Mouse (Mus musculus) embryonic stem cell, embryonic (primary cell): ENCODE data around the gene Il5ra.

ENCODE experiments used
- CTCF ChIA-PET, 4 experiments: fragments of 300-600 bp in 2 of 4; fragments of 350-600 bp in 2 of 4; sonication (Branson Sonifier 250); formaldehyde crosslinking; loops; one replicate each; lab custom pipeline; 2022; ENCODE audit warnings: inconsistent platforms in 2 of 4; lab: Charles Lee
- POLR2A ChIA-PET, 4 experiments: fragments of 300-600 bp in 2 of 4; fragments of 350-600 bp in 2 of 4; sonication (Branson Sonifier 250); formaldehyde crosslinking; loops; one replicate each; lab custom pipeline; 2022; ENCODE audit warnings: antibody characterized with exemption in 4 of 4, inconsistent platforms in 1 of 4; lab: Charles Lee

The Il5ra gene

DNA sequence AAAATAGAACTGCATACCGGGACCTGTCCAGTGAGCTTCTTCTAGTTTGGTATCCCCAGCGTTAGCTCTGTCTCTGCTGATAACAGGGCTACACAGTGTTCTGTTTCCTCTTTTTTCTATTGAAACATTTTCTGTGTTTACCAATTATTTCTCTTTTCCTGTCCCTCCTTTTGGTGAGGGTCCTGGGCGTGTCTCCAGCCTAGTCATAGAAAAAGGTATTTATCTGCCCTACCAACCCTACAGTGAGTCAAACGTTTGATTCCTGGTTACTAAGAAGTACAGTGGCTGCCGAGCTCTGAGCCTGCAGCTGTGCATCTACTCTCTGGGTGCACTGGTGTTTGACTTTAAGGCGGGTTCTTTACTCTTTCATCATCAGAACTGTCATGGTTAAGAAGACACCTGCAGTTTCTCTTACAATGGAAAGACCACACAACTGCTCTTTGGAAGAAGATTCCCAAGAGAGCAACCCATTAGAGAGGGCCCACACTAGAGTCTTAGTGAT, at the start of gene Il5ra:
Gene Il5ra, minus strand, starts transcription at position 151 of the 502 bp plus-strand sequence.
- POLR2A ChIA-PET = interaction anchor here in 1 of 4 experiments (0.6 kb wide), 1 partner anchor 1587 kb away, joined by 3 read pairs; no protein-coding TSS in a partner anchor

DNA sequence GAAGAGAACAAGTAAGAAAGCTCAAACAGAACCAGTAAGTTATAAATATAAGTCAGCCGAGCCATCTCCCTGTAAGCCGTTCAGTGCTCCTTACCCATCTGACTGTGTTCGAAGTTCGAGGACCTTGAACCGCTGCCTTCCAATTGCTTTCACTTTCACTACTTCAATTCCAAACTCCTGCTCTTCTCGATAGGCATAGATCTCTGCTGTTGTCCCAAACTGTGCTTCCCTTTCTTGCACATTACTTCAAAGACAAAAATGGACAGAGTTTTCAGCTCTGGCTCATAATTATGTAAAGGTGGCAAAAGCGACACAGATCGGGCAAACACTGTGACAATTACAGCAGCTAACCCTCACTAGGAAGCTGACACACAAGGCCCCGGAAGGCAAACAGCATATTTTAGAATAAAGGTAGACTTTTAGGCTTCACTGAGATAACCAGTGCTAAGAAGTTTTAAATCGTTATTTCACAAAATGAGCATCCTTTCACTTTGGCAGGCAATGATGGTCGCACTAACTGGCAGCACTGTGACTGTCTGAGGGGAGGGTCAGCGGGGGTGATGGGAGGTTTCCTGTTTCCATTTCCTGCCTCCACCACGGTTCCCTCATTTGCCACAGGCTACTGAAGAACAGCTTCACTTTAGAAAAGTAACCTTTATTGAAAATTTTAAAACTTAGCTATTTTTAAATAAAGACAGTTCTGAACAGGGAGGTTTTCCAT, 45.4 kb upstream of the Il5ra start:
- CTCF ChIA-PET = no interaction called here
- POLR2A ChIA-PET = interaction anchor here in 2 of 4 experiments (0.9 to 2.4 kb wide), 6 partner anchors 9 to 23 kb away, joined by 3 to 8 read pairs (median 6); no protein-coding TSS in a partner anchor

More for the DNA sequence above, at the start of gene Il5ra:
- CTCF ChIA-PET = no interaction called here

DNA sequence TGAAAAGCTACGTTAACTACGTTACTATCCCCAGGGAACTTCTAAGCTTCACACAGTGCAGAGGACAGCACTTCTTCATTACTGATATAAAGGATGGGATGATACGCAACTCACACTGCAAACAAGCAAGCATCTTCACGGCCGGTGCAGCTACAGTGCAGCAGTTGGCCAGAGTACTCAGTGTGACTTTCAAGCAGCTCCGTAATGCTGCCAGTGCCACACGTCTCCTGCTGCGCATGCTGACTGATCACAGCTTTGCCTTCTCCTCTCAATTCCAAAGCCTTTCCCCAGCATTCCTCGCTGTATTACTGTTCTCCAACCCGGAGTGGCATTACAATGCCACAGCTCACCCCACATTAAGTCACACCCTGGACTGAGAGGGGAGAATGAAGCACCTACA, 44.8 kb upstream of the Il5ra start:
- CTCF ChIA-PET = interaction anchor here in 1 of 4 experiments (0.6 kb wide), 1 partner anchor 13 kb away, joined by 3 read pairs; no protein-coding TSS in a partner anchor
- POLR2A ChIA-PET = interaction anchor here in 2 of 4 experiments (0.9 to 2.4 kb wide), 6 partner anchors 9 to 23 kb away, joined by 3 to 8 read pairs (median 6); no protein-coding TSS in a partner anchor

DNA sequence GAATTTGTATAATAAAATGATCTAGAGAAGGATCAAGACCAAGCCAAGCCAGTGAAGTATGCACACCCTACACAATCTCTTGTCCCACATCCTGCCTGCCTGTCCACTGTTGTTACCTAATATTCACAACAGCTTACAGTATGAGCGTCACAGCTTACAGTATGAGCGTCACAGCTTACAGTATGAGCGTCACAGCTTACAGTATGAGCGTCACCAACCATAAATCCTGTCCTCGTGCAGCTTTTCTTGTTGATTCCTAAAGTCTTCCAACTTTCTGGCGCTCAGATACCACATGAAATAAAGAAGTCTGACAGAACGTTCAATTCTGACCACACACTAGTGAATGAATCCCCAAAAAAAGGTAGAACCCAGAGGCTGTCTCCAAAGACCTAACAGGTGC, 44.3 kb upstream of the Il5ra start:
- ChIA-PET POLR2A (interaction anchor here in 2 of 4 experiments (0.9 to 2.4 kb wide), 6 partner anchors 8 to 22 kb away, joined by 3 to 8 read pairs (median 6); no protein-coding TSS in a partner anchor), CTCF (interaction anchor here in 1 of 4 experiments (0.6 kb wide), 1 partner anchor 14 kb away, joined by 3 read pairs; no protein-coding TSS in a partner anchor)

DNA sequence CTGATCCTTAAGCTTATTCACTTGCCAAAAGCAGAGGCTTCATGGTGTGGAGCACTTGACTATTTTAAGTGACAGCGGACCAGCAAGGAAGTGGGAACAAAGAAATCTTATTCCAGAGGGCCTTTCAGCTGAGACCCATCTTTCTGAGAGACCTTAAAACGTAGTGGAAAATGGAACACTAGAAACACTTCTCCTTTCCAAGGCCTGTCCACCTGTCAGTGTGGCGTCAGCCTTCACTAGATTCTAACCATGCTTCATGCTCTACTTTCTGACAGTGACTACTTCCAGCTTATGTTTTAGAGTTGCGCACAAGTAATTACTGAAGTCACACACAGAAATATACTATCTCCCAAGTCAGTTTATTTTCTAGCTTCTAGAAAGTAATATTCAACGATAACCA, 43.6 kb upstream of the Il5ra start:
- ChIA-PET POLR2A (interaction anchor here in 2 of 4 experiments (1.5 to 2.4 kb wide), 3 partner anchors 9 to 21 kb away, joined by 6 to 7 read pairs (median 7); no protein-coding TSS in a partner anchor), CTCF (no interaction called here)

DNA sequence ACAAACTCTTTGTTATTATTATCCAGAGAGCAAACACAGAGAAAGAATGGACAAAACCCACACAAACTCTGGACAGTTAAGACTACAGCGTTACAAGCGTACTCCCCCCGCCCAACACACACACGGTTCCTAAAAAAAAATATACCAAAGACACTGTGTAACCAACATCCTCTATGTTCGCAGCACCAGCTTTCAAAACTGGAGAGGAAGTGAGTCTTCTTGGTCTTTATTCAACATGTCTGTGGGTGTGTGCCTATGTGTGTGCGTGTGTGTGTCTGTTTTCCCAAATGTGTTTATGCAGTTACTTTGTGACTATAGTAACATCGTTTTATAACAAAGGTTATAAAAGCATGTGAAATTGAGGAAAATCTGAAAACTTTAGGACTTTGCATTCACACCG, 42.6 kb upstream of the Il5ra start:
- POLR2A ChIA-PET = no interaction called here
- CTCF ChIA-PET = no interaction called here

DNA sequence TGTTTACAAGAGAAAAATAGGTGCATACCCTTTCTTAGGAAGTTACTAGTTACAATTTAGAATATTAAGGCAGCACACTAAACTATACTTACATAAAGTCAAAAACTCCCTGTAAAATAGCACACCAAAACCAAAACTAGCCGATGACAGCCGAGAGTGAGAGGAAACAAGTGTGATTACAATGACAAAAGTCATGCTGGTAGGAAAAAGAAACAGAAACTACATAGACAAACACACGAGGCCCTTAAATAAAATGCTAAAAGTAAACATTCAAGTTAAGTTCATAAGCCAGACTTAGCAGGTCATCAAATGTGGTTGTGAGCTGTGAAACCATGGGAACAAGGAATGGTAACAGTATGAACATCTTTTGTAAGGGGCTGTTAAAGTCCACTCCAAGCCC, 38.3 kb upstream of the Il5ra start:
- POLR2A ChIA-PET = interaction anchor here in 1 of 4 experiments (1.9 kb wide), 1 partner anchor 13 kb away, joined by 4 read pairs; the partner anchor contains the start of gene Crbn
- CTCF ChIA-PET = no interaction called here

DNA sequence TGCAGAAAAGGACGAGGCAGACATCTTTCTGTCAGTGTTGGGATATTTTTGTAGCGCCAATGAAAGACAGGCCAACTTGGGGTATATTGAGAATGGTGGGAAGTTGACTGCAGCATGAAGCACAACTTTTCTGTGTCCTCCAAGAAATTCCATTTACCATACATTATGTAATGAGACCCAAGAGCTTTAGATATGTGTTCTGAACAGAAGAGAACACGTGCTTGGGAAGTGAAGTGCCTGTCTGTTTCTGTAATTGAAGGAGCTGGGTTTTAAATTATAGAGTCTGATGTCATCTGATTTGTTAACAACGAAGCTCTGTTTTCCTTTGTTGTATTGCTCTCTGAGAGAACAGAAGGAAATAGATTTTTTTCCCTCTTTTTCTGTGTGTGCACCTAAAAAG, 21.2 kb upstream of the Il5ra start:
- POLR2A ChIA-PET = interaction anchor here in 3 of 4 experiments (0.6 to 2.7 kb wide), 11 partner anchors 9 to 35 kb away, joined by 3 to 7 read pairs (median 4); partner anchors contain the start of gene Crbn (in 1 of the 3)
- CTCF ChIA-PET = no interaction called here

DNA sequence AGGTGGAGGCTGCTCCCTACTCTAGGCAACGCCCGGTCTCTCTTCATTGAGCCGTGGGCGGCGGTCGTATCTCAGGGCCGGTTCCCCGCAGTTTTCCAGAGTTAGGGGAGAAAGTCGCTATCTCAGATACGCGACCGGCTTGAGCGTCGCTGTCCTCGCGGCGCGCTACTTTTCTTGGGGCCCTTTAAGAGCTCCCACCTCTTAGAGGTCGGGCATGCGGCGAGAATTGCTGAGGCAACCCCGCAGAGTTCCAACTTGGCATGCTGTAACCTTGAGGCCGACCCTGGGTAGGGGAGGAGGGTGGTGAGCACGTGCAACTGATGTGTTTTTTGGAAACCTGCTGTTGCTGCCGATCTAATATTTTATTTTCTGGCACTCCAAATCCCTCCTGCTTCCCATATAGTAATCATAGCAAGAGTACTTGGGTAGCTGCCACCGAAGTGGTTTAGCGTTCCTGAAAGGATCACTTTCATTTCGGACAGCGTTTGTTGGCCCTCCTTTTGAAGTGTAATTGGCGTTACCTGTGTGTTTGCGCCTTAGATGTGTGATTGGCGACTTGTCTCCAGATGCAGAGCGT, 20.5 kb upstream of the Il5ra start:
- ChIA-PET POLR2A (interaction anchor here in 3 of 4 experiments (0.6 to 1.8 kb wide), 7 partner anchors 9 to 35 kb away, joined by 3 to 5 read pairs (median 4); partner anchors contain the start of gene Crbn (in 1 of the 3)), CTCF (no interaction called here)

DNA sequence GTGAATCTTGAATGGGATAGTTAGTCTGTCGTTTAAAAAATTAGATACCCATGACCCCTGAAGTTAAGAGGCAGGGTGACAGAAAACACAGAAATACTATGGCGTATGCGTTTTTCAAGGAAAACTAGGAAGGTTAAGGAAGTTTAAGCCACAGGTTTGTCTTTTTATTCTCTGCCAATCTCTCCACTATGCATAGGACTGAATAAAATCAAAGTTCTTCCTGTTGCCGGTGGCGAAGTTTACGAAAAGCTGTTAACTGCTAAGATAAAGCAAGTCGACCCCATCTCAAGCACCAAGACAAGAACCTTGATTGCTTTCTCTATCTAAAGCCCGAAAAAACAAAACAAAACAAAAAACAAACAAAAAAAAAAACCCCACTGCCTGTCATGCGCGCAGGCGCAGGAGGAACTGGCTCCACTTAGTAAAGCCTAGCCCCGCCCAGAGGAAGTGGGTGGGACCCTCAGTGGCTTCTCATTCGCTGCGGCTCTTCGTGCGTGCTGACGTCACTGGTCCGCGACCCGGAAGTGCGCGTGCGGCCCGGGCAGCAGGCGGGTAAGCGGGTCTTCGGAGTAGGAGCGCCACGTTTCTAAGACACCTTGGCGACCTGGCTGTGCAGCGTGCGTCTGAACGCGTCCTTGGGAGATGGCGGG, 19.9 kb upstream of the Il5ra start, which contains the start of gene Trnt1:
Gene Trnt1, plus strand, starts transcription at position 481 of the 650 bp plus-strand sequence.
- ChIA-PET CTCF (no interaction called here), POLR2A (interaction anchor here in 1 of 4 experiments (0.7 to 1.8 kb wide), 5 partner anchors 11 to 239 kb away, joined by 3 to 5 read pairs (median 4); partner anchors contain the start of gene Crbn)

DNA sequence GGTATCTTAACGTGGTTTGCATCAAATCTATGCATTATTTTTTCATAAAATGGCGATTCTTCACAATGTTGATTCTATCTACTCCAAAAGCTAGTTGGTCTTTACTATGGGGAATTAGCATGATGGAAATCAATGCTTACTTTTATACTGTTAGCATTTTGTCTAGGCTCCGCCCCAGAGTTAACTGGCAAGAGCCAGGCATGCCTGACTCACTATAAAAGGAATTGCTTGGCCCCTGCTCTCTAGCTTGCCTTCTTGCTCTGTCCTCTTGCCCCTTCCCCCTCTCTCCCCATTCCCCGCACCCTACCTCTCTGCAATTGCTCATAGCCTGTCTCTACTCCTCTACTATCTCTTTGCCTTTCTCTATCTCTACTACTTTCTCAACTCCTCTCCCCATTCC, 17.9 kb upstream of the Il5ra start:
- ChIA-PET POLR2A (interaction anchor here in 1 of 4 experiments (1.0 kb wide), 1 partner anchor 1299 kb away, joined by 3 read pairs; no protein-coding TSS in a partner anchor), CTCF (no interaction called here)

DNA sequence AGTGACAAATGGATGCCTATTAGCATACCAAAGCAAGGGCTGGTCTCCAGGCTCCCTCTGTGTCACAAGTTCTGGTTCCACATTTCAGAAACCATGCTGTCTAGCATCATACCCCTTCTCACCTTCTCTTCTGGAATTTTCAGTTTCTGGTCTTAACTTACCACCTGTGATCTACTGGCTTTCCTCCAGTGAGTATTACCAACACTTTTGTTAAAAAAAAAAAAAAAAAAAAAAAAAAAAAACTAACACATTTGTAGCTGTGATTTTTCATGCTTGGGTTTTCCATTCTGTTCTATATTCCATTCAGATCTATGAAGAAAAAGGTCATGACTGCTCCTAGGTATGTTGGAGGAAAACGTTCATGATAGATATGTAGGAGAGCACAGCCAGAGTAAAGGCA, 17.1 kb upstream of the Il5ra start:
- ChIA-PET POLR2A (no interaction called here), CTCF (no interaction called here)

DNA sequence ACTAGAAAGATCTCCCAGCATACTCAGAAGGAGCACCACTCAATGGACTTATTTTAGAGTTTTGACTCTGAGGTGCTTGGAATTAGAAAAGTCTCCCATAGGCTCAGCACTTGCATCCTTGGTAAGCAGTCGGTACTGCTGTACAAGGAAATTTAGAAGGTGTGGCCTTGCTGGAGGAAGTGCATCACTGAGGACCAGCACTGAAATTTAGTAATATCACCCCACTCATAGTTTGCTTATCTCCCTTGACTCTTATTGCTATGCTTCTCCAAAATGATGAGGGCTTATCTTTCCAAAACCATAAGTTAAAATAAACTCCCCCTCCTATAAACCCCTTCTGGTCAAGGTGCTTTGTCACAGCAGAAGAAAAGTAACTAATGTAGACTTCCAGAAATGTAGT, 12.6 kb upstream of the Il5ra start:
- CTCF ChIA-PET = interaction anchor here in 1 of 4 experiments (0.6 kb wide), 1 partner anchor 601 kb away, joined by 3 read pairs; no protein-coding TSS in a partner anchor

DNA sequence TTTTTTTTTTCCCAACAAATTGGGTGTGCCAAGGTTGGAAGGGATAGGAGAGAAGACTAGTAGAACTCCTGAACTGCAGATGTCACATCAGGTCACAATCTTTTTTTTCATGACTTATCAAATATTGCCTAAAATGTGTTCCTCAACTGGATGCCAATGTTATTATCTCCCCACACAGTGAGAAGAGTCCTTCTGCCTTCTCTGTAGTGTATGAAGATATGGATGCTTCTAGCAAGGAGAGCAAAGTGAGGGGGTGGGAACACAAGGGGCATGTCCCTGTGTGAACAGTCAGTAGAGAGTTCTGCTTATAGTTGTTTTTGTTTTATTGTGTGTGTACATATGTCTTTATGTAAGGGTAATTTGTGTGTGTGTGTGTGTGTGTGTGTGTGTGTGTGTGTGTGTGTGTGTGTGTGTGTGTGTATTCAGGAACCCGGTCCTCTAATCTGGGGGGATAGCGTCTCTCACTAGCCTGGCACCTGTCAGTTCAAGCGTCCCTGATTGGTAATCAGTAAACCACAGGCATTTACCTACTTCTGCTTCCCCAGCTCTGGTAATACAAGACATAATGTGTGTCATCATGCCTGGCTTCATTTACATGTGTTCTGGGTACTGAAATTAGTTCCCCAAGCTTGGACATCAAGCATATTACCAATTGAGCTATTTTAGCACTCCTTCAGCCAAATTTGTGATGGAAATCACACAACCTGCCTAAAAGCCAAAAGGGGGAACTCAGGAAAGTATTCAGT, 11.8 kb upstream of the Il5ra start:
- ChIA-PET POLR2A (interaction anchor here in 1 of 4 experiments (1.0 kb wide), 1 partner anchor 9 kb away, joined by 4 read pairs; no protein-coding TSS in a partner anchor), CTCF (no interaction called here)

More for the DNA sequence above, 12.6 kb upstream of the Il5ra start:
- POLR2A ChIA-PET = no interaction called here

DNA sequence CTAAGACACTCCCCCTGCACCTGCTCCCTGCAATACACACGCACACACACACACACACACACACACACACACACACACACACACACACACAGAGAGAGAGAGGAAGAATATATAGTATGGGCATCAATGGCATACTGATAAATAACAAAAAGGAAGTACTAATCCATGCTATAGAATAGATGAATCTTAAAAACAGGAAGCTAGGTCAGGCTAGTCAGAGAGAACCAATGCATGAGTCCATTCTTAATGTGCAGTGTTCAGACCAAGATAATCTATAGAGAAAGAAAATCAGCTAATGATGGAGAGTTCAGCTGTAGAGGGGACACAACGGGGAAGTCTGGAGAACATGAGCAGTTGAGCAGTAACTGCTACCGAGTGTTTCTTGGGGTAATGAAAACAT, 9.5 kb upstream of the Il5ra start:
- ChIA-PET CTCF (interaction anchor here in 1 of 4 experiments (0.8 kb wide), 1 partner anchor 94 kb away, joined by 4 read pairs; no protein-coding TSS in a partner anchor), POLR2A (no interaction called here)

DNA sequence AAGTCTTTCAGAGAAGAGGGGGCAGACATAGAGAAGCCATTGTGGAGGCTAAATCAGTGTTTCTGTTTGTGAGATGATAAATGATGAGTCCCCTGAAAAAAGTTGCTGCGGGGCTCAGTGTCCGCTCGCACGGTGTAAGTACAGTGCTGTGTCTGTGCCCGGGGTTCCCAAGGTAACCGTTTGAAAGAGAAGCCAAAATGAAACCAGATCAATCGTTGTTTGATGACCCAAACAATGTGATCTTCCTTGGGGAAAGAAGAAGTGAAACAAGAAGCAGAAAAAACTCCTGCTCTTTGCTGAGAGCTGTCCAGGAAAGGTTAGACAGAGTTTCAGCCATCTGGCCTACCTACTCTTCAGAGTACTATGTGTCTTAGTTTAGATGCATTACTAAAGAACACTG, 1.5 kb upstream of the Il5ra start:
- POLR2A ChIA-PET = no interaction called here
- CTCF ChIA-PET = no interaction called here

DNA sequence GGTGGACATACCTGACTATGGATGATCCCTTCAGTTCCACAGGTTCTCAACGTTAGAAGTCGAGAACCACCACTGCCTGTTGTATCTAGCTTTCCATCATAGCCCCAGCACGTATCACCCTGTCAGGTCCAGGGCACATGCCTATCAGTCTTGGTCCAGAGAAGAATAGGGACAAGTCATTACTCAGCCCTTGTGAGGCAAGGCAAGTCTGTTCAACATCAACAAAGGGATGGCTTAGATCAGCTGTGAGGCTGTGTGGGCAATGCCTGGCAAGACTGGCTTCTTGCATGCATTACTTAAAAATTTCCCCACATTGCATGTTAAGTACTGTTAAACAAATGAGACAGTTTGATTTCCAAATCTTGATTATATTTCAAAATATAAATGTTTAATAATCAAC, 1.0 kb downstream of the Il5ra start:
- POLR2A ChIA-PET = no interaction called here
- CTCF ChIA-PET = no interaction called here

DNA sequence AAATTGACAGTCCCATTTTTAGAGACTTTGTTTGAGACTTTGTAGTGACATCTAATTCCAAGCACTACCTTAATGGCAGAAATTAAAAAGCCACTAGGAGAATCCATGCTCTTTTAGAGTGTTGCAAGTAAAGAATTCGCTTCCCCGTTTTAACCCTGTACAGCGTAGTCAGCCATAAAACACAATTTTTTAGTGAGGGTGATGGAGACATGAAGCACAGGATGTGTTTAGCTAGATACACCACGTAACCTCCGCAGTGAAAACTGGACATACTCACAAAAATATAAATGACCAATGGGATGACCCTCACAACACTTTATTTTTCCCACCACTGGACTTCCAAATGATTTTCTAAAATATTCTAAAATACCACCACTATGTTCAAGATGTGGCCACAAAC, 1.6 kb downstream of the Il5ra start:
- ChIA-PET CTCF (no interaction called here), POLR2A (no interaction called here)
